Mouse (Mus musculus) kidney, postnatal 0 days (tissue): ENCODE data around the gene Ccdc33. TPM values are rescaled to one million over a fixed set of nuclear protein-coding genes. Genes with fewer than 3 reads are reported as not detected.

Source experiments
- ATAC-seq: fragments of 200-750 bp; cut with Nextera tagmentation; replicated peaks from 2 replicates; pipeline ENCODE4 v1.8.0; 2017; ENCODE audit warnings: low read depth, moderate number of reproducible peaks, moderate TSS enrichment, moderate library complexity; ENCODE audit not compliant: low FRiP score
- DNase-seq: peaks from one replicate; pipeline ENCODE4 v3.0.0-alpha.2; 2016; ENCODE audit warnings: low spot score
- H3K27ac ChIP-seq: fragments of 300-500 bp; sonication (generic); 2 replicates; pipeline ENCODE4 v1.5.1; 2014; ENCODE audit warnings: mild to moderate bottlenecking
- H3K27me3 ChIP-seq: fragments of 300-500 bp; sonication (generic); 2 replicates; pipeline ENCODE4 v1.6.1; 2014; ENCODE audit warnings: low read length, mixed read lengths; ENCODE audit not compliant: insufficient read depth
- H3K36me3 ChIP-seq: fragments of 300-500 bp; sonication (generic); 2 replicates; pipeline ENCODE4 v1.6.1; 2014; ENCODE audit warnings: low read length, mixed read lengths; ENCODE audit not compliant: insufficient read depth
- H3K4me1 ChIP-seq: fragments of 300-500 bp; sonication (generic); replicated peaks from 2 replicates; pipeline ENCODE4 v1.6.1; 2014; ENCODE audit warnings: antibody characterized with exemption, low read length, mixed read lengths; ENCODE audit not compliant: insufficient read depth
- H3K4me2 ChIP-seq: fragments of 300-500 bp; sonication (generic); 2 replicates; pipeline ENCODE4 v1.6.1; 2014; ENCODE audit warnings: mild to moderate bottlenecking, low read length, moderate library complexity, mixed read lengths
- H3K4me3 ChIP-seq: fragments of 300-500 bp; sonication (generic); replicated peaks from 2 replicates; pipeline ENCODE4 v1.5.1; 2014; ENCODE audit warnings: low read depth, low read length
- H3K9ac ChIP-seq: fragments of 300-500 bp; sonication (generic); 2 replicates; pipeline ENCODE4 v1.6.1; 2014; ENCODE audit warnings: low read depth, low read length
- H3K9me3 ChIP-seq: fragments of 300-500 bp; sonication (generic); replicated peaks from 2 replicates; pipeline ENCODE4 v1.6.1; 2016; ENCODE audit warnings: low read length, inconsistent platforms, mixed read lengths
- CTCF ChIP-seq: IDR thresholded peaks from 2 replicates; pipeline ENCODE4 v1.5.1; 2016; ENCODE audit warnings: antibody characterized with exemption, low read depth, mild to moderate bottlenecking, moderate library complexity
- WGBS: fragments of 180-500 bp; shearing (Covaris S2); extraction: QIAGEN DNeasy Blood & Tissue Kit; methylation state at CpG from one replicate; pipeline ENCODE4 v1.1.7; 2014; 5-methylcytosine and 5-hydroxymethylcytosine counted together
- polyA plus RNA-seq: library from polyadenylated mRNA; unstranded; fragments of >200 nt; fragmentation: Nextera tagmentation; extraction: Ambion mirVana; gene quantifications from 2 replicates; pipeline ENCODE4 v1.2.1, GENCODE M21; 2015

Gene Ccdc33
- polyA plus RNA-seq, 1 experiment from 2014 or later = 0.09 TPM

DNA sequence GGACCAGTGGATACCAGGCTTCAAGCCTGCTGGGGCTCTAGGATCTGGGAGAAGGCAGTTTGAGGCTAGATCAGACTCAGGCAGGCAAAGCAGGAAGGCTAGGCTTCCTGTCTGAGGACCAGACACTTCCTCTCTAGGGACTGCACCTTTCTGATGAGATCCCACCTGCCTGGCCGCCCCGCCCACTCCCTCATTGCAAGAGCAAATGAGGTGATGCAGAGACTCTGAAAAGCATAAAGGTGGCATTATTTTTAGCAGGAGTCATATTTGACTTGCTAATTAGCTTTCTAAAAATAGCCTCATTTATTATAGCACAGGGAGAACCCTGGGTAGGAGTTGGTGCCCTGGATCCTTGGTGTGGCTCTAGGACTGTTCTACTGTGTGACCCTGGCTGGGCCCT, 130.5 kb downstream of the Ccdc33 start:
- no peak overlapping the region for H3K4me3 ChIP-seq
- H3K4me1 ChIP-seq = 0 out of 2 replicates have a peak, but pooled peaks cover 3% of the 10 kb centered on the region
- H3K4me2 ChIP-seq = no peak overlapping the region
- ATAC-seq (no peak), DNase-seq (no peak)
- H3K27me3 ChIP-seq = no peaks in the 10 kb centered on the region
- H3K27ac ChIP-seq = no peak overlapping the region
- 82% methylated on average over 2 of the region's 2 CpGs for WGBS
- no peaks in the 10 kb centered on the region for H3K36me3 ChIP-seq
- no peaks in the 10 kb centered on the region for H3K9me3 ChIP-seq
- TF ChIP-seq CTCF = no peak
- H3K9ac ChIP-seq = no peak overlapping the region

DNA sequence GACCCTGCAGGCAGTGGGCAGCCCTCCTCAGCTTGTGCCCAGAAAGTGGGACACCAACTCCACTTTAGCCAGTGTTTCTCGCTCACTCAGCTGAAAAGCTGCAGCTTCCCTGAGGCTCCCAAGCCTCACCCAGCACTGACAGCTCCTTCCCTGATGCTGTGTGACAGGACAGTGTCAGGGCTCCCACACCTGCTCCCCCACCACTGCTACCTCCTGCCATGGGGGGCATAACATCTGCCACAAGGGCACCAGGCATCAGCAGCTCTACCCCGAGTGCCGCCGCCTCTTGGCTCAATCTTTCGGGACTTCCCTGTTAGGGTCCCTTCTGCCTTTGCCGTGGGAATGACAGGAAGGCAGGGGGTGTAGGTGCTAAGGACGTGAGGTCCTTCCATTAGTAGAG, 132.3 kb downstream of the Ccdc33 start:
- Histone ChIP-seq H3K4me3 (no peak overlapping the region), H3K27ac (no peak overlapping the region), H3K9ac (no peak overlapping the region), H3K4me2 (no peak overlapping the region), H3K27me3 (no peaks in the 10 kb centered on the region), H3K36me3 (no peaks in the 10 kb centered on the region), H3K4me1 (0 out of 2 replicates have a peak, but pooled peaks cover 3% of the 10 kb centered on the region), H3K9me3 (no peaks in the 10 kb centered on the region)
- no peak for ATAC-seq
- no peak for TF ChIP-seq CTCF
- DNase-seq = no peak
- 84% methylated on average over 7 of the region's 7 CpGs for whole genome bisulfite sequencing

DNA sequence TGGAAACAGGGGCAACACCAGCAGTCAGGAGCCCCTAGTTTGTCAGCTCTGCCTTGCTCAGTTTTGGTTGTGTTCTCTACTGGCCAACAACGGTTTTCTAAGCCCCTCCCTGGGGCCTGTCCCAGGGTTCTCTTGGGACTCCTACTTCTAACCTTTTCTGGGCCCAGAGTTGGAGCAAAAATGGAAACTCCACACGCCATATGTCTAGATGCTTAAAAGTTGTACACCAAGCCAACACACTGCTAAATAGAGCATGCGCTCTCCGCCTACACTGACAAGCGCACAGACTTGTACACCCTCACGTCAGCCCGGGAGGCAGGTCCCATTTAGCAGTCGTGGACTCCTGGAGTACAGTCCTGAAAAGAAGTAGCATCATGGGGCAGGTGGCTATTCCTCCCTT, 133.3 kb downstream of the Ccdc33 start:
- 0 out of 2 replicates have a peak, but pooled peaks cover 3% of the 10 kb centered on the region for H3K4me1 ChIP-seq
- no peak overlapping the region for H3K4me3 ChIP-seq
- DNase-seq = no peak
- H3K9me3 ChIP-seq = no peaks in the 10 kb centered on the region
- H3K36me3 ChIP-seq = no peaks in the 10 kb centered on the region
- WGBS = 91% methylated on average over 8 of the region's 8 CpGs
- H3K4me2 ChIP-seq = no peak overlapping the region
- no peak overlapping the region for H3K9ac ChIP-seq
- no peak for TF ChIP-seq CTCF
- no peaks in the 10 kb centered on the region for H3K27me3 ChIP-seq
- no peak for ATAC-seq
- no peak overlapping the region for H3K27ac ChIP-seq

DNA sequence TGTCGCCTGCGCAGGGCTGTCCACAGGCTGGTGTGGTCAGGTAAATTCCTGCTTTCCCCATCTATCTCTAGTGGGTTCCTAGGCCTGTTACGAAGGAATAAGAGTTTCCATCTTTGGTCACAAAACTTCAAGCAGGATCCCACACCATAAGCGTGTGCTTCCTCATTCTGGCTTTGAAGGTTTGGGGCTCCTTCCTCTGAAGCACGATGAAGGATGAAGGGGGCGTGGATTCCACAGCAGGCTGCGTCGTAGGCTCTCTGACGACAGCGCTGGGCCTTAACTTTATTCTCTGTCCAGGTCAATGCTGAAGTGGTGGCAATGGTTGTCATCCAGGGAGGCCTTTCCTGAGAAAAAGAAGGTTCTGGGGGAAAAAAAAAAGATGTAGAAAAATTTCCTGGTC, 138.1 kb downstream of the Ccdc33 start:
- Histone ChIP-seq H3K27ac (no peak overlapping the region), H3K9me3 (no peaks in the 10 kb centered on the region; the same call in 1 of the 2 replicates), H3K27me3 (no peaks in the 10 kb centered on the region), H3K4me1 (no peaks in the 10 kb centered on the region), H3K4me2 (no peak overlapping the region), H3K36me3 (no peaks in the 10 kb centered on the region), H3K9ac (no peak overlapping the region), H3K4me3 (no peak overlapping the region)
- no peak for DNase-seq
- TF ChIP-seq CTCF = no peak
- ATAC-seq = no peak
- 84% methylated on average over 10 of the region's 10 CpGs for WGBS

DNA sequence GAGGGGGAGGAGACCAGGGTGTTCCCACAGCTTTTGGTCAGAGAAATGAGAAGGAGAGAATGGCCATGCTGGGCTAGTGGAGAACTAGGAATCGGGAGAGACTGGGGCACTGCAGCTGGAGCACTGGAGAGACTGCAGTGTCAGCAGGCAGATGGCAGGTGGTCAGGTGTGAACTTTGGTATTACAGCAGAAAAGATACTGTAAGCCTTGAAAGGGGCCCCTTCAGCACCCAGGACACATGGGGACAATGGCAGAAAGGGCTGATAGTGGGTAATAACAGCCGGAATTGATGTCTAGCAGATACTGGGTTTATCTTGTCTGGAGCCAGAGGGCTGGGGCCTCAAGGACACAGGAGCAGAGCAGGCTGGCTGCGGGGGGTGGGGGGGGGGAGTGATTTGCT, 139.8 kb downstream of the Ccdc33 start:
- no peak overlapping the region for H3K27ac ChIP-seq
- H3K4me2 ChIP-seq = no peak overlapping the region
- no peak for TF ChIP-seq CTCF
- H3K4me3 ChIP-seq = no peak overlapping the region
- H3K27me3 ChIP-seq = no peaks in the 10 kb centered on the region
- WGBS = 48% methylated on average over 3 of the region's 3 CpGs
- ATAC-seq = no peak
- no peaks in the 10 kb centered on the region; the same call in 1 of the 2 replicates for H3K9me3 ChIP-seq
- DNase-seq = no peak
- no peaks in the 10 kb centered on the region for H3K36me3 ChIP-seq
- H3K9ac ChIP-seq = no peak overlapping the region
- no peaks in the 10 kb centered on the region for H3K4me1 ChIP-seq

Other genes starting within 250 kb of the Ccdc33 start
- gene Ubl7, start 207.8 kb downstream of the Ccdc33 start, polyA plus RNA-seq = 124 and 141 TPM in 2 replicates
- gene Sema7a, start 178.7 kb downstream of the Ccdc33 start, polyA plus RNA-seq = 0.46 and 0.80 TPM in 2 replicates
- 0.31 and 0.64 TPM in 2 replicates for gene Cyp11a1, start 112.4 kb downstream of the Ccdc33 start, polyA plus RNA-seq
- 12.2 and 13.2 TPM in 2 replicates for gene Stra6, start 55.0 kb downstream of the Ccdc33 start, polyA plus RNA-seq
- 54.0 and 60.4 TPM in 2 replicates for gene Islr, start 85.5 kb upstream of the Ccdc33 start, polyA plus RNA-seq
- gene Islr2, start 85.5 kb upstream of the Ccdc33 start, polyA plus RNA-seq = 0.04 and 0.13 TPM in 2 replicates
- gene Pml, start 131.0 kb upstream of the Ccdc33 start, polyA plus RNA-seq = 14.3 and 15.2 TPM in 2 replicates
- gene Stoml1, start 134.3 kb upstream of the Ccdc33 start, polyA plus RNA-seq = 36.6 and 37.6 TPM in 2 replicates
- gene Loxl1, start 194.4 kb upstream of the Ccdc33 start, polyA plus RNA-seq = 60.9 and 62.2 TPM in 2 replicates